8 mouse cellular contexts compared by ENCODE assay signal in the genomic region with DNA sequence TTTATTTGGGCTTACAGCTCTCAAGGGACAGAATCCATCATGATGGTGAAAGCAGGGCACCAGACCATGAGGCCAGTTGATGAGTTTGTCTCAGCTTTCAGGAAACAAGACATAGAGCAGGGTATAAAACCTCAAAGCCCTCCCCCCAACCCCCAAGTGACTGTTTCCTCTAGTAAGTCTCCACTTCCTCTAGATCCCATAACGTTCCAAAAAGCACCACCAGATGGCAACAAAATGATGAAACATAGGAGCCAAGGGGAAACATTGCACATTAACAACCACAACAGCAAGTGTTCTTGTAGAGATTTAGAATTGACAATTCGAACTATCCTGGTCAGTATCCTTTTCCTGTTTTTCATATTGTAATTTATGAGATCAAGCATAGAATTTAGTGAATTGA. TPM values are rescaled to one million over a fixed set of nuclear protein-coding genes. Genes with fewer than 3 reads are reported as not detected.
DNase-seq lines count a peak whose midpoint lies in the region; ATAC-seq and TF ChIP-seq lines count a peak whose summit lies in the region.
"Had no signal": no experiment of that assay in that cellular context is flagged by ENCODE, and none has a peak within 500 bp of the region (broad histone marks: within the 10 kb centered on the region; RNA-seq: fewer than 3 reads in every experiment).

No protein-coding gene starts in this region.

- TF ChIP-seq CTCF in kidney, adult 2 months (conservative IDR thresholded peaks at IDR 0.05; ENCODE audit: insufficient read depth, insufficient read length, low read depth, low read length) = 0 out of 2 replicates have a peak, but pooled peaks have one; percentile 22
- TF ChIP-seq CTCF in CH12.LX (conservative IDR thresholded peaks at IDR 0.05 in 1 of 2, IDR thresholded peaks at IDR 0.05 in 1 of 2; ENCODE audit: low read depth in 2 of 2, low read length in 2 of 2) = peak in 1 of 2 experiments; percentile 83; a peak in 2 of 4 replicates
- TF ChIP-seq CTCF in MEL (IDR thresholded peaks at IDR 0.05 in 2 of 3, conservative IDR thresholded peaks at IDR 0.05 in 1 of 3; ENCODE audit: control insufficient read depth in 1 of 3, insufficient read depth in 1 of 3, low read depth in 2 of 3, low read length in 3 of 3, poor library complexity in 1 of 3, severe bottlenecking in 1 of 3) = peak in 2 of 3 experiments; percentile 21 to 67; a peak in 3 of 6 replicates
- peak; percentile 66 for TF ChIP-seq CTCF in kidney, postnatal 0 days (IDR thresholded peaks at IDR 0.05; ENCODE audit: low read depth)

- no peak for TF ChIP-seq POLR2A in kidney, adult 2 months (IDR thresholded peaks at IDR 0.05; ENCODE audit: low read depth, low read length)
- TF ChIP-seq POLR2A in CH12.LX (IDR thresholded peaks at IDR 0.05; ENCODE audit: low read depth, low read length) = no peak
- no peak for TF ChIP-seq POLR2A in MEL (IDR thresholded peaks at IDR 0.05; ENCODE audit: control insufficient read depth in 1 of 2, insufficient read depth in 1 of 2, low read depth in 1 of 2, low read length in 2 of 2, poor library complexity in 1 of 2)

- in situ Hi-C loops in CH12.LX (cut with MboI; ENCODE audit: low pct_ligation_motif_present, low pct_unique_long_range_greater_than_20kb, low sequenced_read_pairs) = no loop called here

- H3K9me3 ChIP-seq in kidney, embryonic 14.5 days (ENCODE audit: control insufficient read depth, low read length) = no peaks in the 10 kb centered on the region
- peaks cover 3% of the 10 kb centered on the region for H3K9me3 ChIP-seq in CH12.LX (replicated peaks; ENCODE audit: low read length)
- H3K9me3 ChIP-seq in MEL (replicated peaks; ENCODE audit: insufficient read depth, low read length) = no peaks in the 10 kb centered on the region
- H3K9me3 ChIP-seq in kidney, postnatal 0 days (replicated peaks; ENCODE audit: low read length) = no peaks in the 10 kb centered on the region
- H3K9me3 ChIP-seq: embryonic facial prominence, embryonic 13.5 days had no signal

- no peak overlapping the region for H3K9ac ChIP-seq in kidney, embryonic 14.5 days (ENCODE audit: low read depth, low read length)
- no peak overlapping the region for H3K9ac ChIP-seq in CH12.LX (ENCODE audit: insufficient read depth, low read depth)
- no peak overlapping the region for H3K9ac ChIP-seq in MEL (ENCODE audit: control insufficient read depth, low read depth, low read length, poor library complexity, severe bottlenecking)
- no peak overlapping the region for H3K9ac ChIP-seq in kidney, postnatal 0 days (ENCODE audit: low read depth, low read length)
- H3K9ac ChIP-seq: embryonic facial prominence, embryonic 13.5 days had no signal

- H3K4me2 ChIP-seq in kidney, embryonic 14.5 days (replicated peaks; ENCODE audit: low read depth, low read length) = no peak overlapping the region
- H3K4me2 ChIP-seq in CH12.LX (ENCODE audit: insufficient read depth, low read depth, poor library complexity, severe bottlenecking) = no peak overlapping the region
- no peak overlapping the region for H3K4me2 ChIP-seq in kidney, postnatal 0 days (ENCODE audit: low read length)
- H3K4me2 ChIP-seq: embryonic facial prominence, embryonic 13.5 days had no signal

- dilution Hi-C loops in CH12.LX (cut with MboI; ENCODE audit: extremely low pct_ligation_motif_present, extremely low pct_unique_long_range_greater_than_20kb, low sequenced_read_pairs) = no loop called here

- peaks cover 2% of the 10 kb centered on the region; the same call in 1 of the 2 replicates for H3K36me3 ChIP-seq in kidney, adult 2 months (ENCODE audit: control insufficient read depth, insufficient read depth, low read length)
- peaks cover 30% of the 10 kb centered on the region for H3K36me3 ChIP-seq in kidney, embryonic 14.5 days (ENCODE audit: control insufficient read depth, insufficient read depth, low read length)
- H3K36me3 ChIP-seq in CH12.LX (replicated peaks in 1 of 2; ENCODE audit: control insufficient read depth in 1 of 2, insufficient read depth in 1 of 2, low read length in 1 of 2) (peaks cover 22 to 33% of the 10 kb centered on the region in 2 experiments), MEL (ENCODE audit: control insufficient read depth in 1 of 2, insufficient read depth in 2 of 2, low read length in 2 of 2) (peaks cover 0 to 4% of the 10 kb centered on the region in 2 experiments; a peak in 2 of 4 replicates)
- peaks cover 13% of the 10 kb centered on the region; the same call in 1 of the 2 replicates for H3K36me3 ChIP-seq in kidney, postnatal 0 days (ENCODE audit: insufficient read depth, low read length)

- WGBS in kidney, adult 2 months = 30% methylated on average over 2 of the region's 2 CpGs
- WGBS in kidney, embryonic 14.5 days = 38% methylated on average over 2 of the region's 2 CpGs
- 35% methylated on average over 2 of the region's 2 CpGs for WGBS in kidney, postnatal 0 days

- peak; percentile 56 for DNase-seq in kidney, adult 2 months
- peak; percentile 84 for DNase-seq in CH12.LX (ENCODE audit: extremely low read depth)
- DNase-seq in MEL (ENCODE audit: low read depth, low spot score) = peak; percentile 71
- peak; percentile 65 for DNase-seq in kidney, postnatal 0 days (ENCODE audit: low spot score)
- DNase-seq in retina, postnatal 1 day = peak; percentile 58
- DNase-seq in thymus, adult 18-20 months = no peak

- TF ChIP-seq RAD21 in CH12.LX (IDR thresholded peaks at IDR 0.05; ENCODE audit: low read depth, low read length) (peak; percentile 88), MEL (IDR thresholded peaks at IDR 0.05; ENCODE audit: low read depth, low read length) (peak; percentile 71)

- no peak for ATAC-seq in kidney, embryonic 14.5 days (ENCODE audit: low FRiP score, low TSS enrichment)
- no peak; the same call in 1 of the 2 replicates for ATAC-seq in kidney, postnatal 0 days (replicated peaks; ENCODE audit: low FRiP score, low read depth)

- peaks cover 3% of the 10 kb centered on the region; the same call in 1 of the 2 replicates for H3K4me1 ChIP-seq in kidney, adult 2 months (ENCODE audit: control insufficient read depth, insufficient read depth, low read length)
- no peaks in the 10 kb centered on the region for H3K4me1 ChIP-seq in kidney, embryonic 14.5 days (ENCODE audit: control insufficient read depth, insufficient read depth, low read length)
- H3K4me1 ChIP-seq in CH12.LX (ENCODE audit: control insufficient read depth in 1 of 2, insufficient read depth in 2 of 2) (peaks cover 0 to 5% of the 10 kb centered on the region in 2 experiments; a peak in 1 of 4 replicates), MEL (ENCODE audit: control insufficient read depth in 1 of 2, insufficient read depth in 2 of 2, low read length in 2 of 2) (no peaks in the 10 kb centered on the region)
- no peaks in the 10 kb centered on the region for H3K4me1 ChIP-seq in kidney, postnatal 0 days (replicated peaks; ENCODE audit: insufficient read depth, low read length)
- H3K4me1 ChIP-seq: embryonic facial prominence, embryonic 13.5 days had no signal

- H3K4me3 ChIP-seq in kidney, adult 2 months (ENCODE audit: insufficient read depth, low read depth, low read length) = no peak overlapping the region
- no peak overlapping the region for H3K4me3 ChIP-seq in kidney, embryonic 14.5 days (ENCODE audit: low read length)
- H3K4me3 ChIP-seq in CH12.LX (replicated peaks in 1 of 3; ENCODE audit: low read depth in 2 of 3, low read length in 2 of 3, poor library complexity in 1 of 3) = no peak overlapping the region
- H3K4me3 ChIP-seq in MEL (ENCODE audit: control insufficient read depth in 1 of 2, insufficient read depth in 1 of 2, low read depth in 2 of 2, low read length in 2 of 2) = no peak overlapping the region
- H3K4me3 ChIP-seq in kidney, postnatal 0 days (replicated peaks; ENCODE audit: low read depth, low read length) = no peak overlapping the region
- H3K4me3 ChIP-seq: embryonic facial prominence, embryonic 13.5 days had no signal

- no peak for TF ChIP-seq EP300 in CH12.LX (IDR thresholded peaks at IDR 0.05; ENCODE audit: low read length)
- TF ChIP-seq EP300 in MEL (IDR thresholded peaks at IDR 0.05; ENCODE audit: low read depth in 1 of 2, low read length in 2 of 2) = no peak

- no peaks in the 10 kb centered on the region for H3K79me2 ChIP-seq in CH12.LX (replicated peaks; ENCODE audit: control insufficient read depth, extremely low read depth, insufficient read depth, poor library complexity, severe bottlenecking)
- no peaks in the 10 kb centered on the region for H3K79me2 ChIP-seq in MEL (ENCODE audit: control insufficient read depth, insufficient read depth, low read length, poor library complexity)

- H3K27me3 ChIP-seq in kidney, adult 2 months (replicated peaks; ENCODE audit: control insufficient read depth, insufficient read depth, low read length) = no peaks in the 10 kb centered on the region
- H3K27me3 ChIP-seq in kidney, embryonic 14.5 days (ENCODE audit: control insufficient read depth, insufficient read depth, low read length) = no peaks in the 10 kb centered on the region
- H3K27me3 ChIP-seq in CH12.LX (replicated peaks) (no peaks in the 10 kb centered on the region), MEL (ENCODE audit: control insufficient read depth in 1 of 2, insufficient read depth in 2 of 2, low read length in 2 of 2) (no peaks in the 10 kb centered on the region)
- no peaks in the 10 kb centered on the region for H3K27me3 ChIP-seq in kidney, postnatal 0 days (ENCODE audit: insufficient read depth, low read length)
- H3K27me3 ChIP-seq: embryonic facial prominence, embryonic 13.5 days had no signal

- H3K27ac ChIP-seq in kidney, adult 2 months (ENCODE audit: insufficient read depth, low read depth, low read length) = no peak overlapping the region
- H3K27ac ChIP-seq in kidney, embryonic 14.5 days (ENCODE audit: low read depth, low read length) = no peak overlapping the region
- no peak overlapping the region for H3K27ac ChIP-seq in CH12.LX (ENCODE audit: insufficient read depth, low read depth)
- H3K27ac ChIP-seq in MEL (ENCODE audit: control insufficient read depth, low read depth, low read length) = no peak overlapping the region
- no peak overlapping the region for H3K27ac ChIP-seq in kidney, postnatal 0 days
- H3K27ac ChIP-seq: embryonic facial prominence, embryonic 13.5 days had no signal

RNA-seq across cellular contexts. Expression of a gene that starts 19.9 kb away (rescaled TPM):
- 2.6 and 2.9 TPM in 2 replicates for polyA plus RNA-seq in kidney, adult 2 months (2012; rRNA removed)
- polyA plus RNA-seq in kidney, embryonic 14.5 days (2014; fragmentation: Nextera tagmentation; extraction: Ambion mirVana) = 9.6 and 12.5 TPM in 2 replicates
- total RNA-seq in CH12.LX (2012; rRNA removed) = 33.3 and 33.6 TPM in 2 replicates
- total RNA-seq in CH12.LX (2014; rRNA removed) = 67.2 and 72.5 TPM in 2 replicates
- 44.6 and 45.1 TPM in 2 replicates for polyA plus RNA-seq in CH12.LX (2012; ENCODE audit: insufficient read length, low read depth)
- 17.2 and 19.2 TPM in 2 replicates for total RNA-seq in MEL (2012; rRNA removed)
- polyA plus RNA-seq in MEL (2012; ENCODE audit: insufficient read depth in 1 of 2, insufficient read length in 2 of 2, low read depth in 1 of 2, low replicate concordance in 2 of 2, missing spikeins in 1 of 2) = 10 to 100 TPM in 1 of 2 experiments, not detected in 1; 15.5 TPM
- 4.5 and 5.0 TPM in 2 replicates for polyA plus RNA-seq in kidney, postnatal 0 days (2015; fragmentation: Nextera tagmentation; extraction: Ambion mirVana)

RNA-seq across cellular contexts. Expression of a gene that starts 20.1 kb away (rescaled TPM):
- polyA plus RNA-seq in kidney, adult 2 months (2012; rRNA removed) = 6.8 and 8.4 TPM in 2 replicates
- 20.7 and 27.1 TPM in 2 replicates for polyA plus RNA-seq in kidney, embryonic 14.5 days (2014; fragmentation: Nextera tagmentation; extraction: Ambion mirVana)
- total RNA-seq in CH12.LX (2012; rRNA removed) = 21.5 and 23.8 TPM in 2 replicates
- 36.2 and 36.9 TPM in 2 replicates for total RNA-seq in CH12.LX (2014; rRNA removed)
- polyA plus RNA-seq in CH12.LX (2012; ENCODE audit: insufficient read length, low read depth) = 37.2 and 37.9 TPM in 2 replicates
- 11.0 and 13.8 TPM in 2 replicates for total RNA-seq in MEL (2012; rRNA removed)
- 10 to 100 TPM in 1 of 2 experiments, not detected in 1; 15.2 TPM for polyA plus RNA-seq in MEL (2012; ENCODE audit: insufficient read depth in 1 of 2, insufficient read length in 2 of 2, low read depth in 1 of 2, low replicate concordance in 2 of 2, missing spikeins in 1 of 2)
- 21.1 and 21.4 TPM in 2 replicates for polyA plus RNA-seq in kidney, postnatal 0 days (2015; fragmentation: Nextera tagmentation; extraction: Ambion mirVana)

Comparison
In these comparisons a context has a peak if more than half of its experiments do, and no peak if none do; other contexts are left out.
1. DNase-seq: peak in kidney, adult 2 months (single experiment), CH12.LX (single experiment), MEL (single experiment), kidney, postnatal 0 days (single experiment) and retina, postnatal 1 day (single experiment); none in thymus, adult 18-20 months (0 of 2).